Mouse (Mus musculus) CH12F3 (cell line): Measurements from ENCODE around the gene Cd200r4.

ENCODE experiments used
- in situ Hi-C: fragments of 300-500 bp; cut with MboI; formaldehyde crosslinking; loops from 2 replicates; pipeline ENCODE4 v1.14.3; 2020; ENCODE audit warnings: low sequenced_read_pairs

Gene Cd200r4

DNA sequence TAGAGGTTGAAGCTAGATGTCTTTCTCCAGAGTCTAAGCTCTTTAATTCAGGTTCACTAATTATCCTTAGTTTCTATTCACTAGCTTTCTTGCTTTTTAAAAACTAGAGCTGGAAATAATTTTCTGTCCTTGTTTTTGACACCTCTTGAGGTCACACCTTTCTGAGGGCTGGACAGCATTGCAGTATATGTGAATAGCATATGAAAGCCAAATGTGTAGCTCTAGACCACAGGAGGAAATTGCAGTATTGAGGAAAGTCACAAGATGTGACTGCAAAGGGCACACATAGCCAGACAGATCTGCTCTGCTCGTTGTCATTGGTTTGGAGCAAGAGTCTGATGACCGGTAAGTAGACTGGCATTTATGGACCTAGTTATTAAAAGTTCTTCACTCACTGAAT, 55.3 kb downstream of the Cd200r4 start, which contains the start of gene Cd200r2:
TSS of gene Cd200r2 (plus strand) at position 301 of the 400 bp plus-strand sequence.
- in situ Hi-C loops: no loop called here

GRCm38 (mm10) chr16:44875178-44875577, 63.6 kb downstream of the Cd200r4 start:
- in situ Hi-C loops: no loop called here

GRCm38 (mm10) chr16:44876625-44877024, 65.1 kb downstream of the Cd200r4 start:
- in situ Hi-C loops: no loop called here

GRCm38 (mm10) chr16:44877595-44877994, 66.1 kb downstream of the Cd200r4 start:
- in situ Hi-C loops: no loop called here
